Mouse (Mus musculus): ENCODE results near the gene Irgm2.
A peak's percentile ranks its signal among the peaks of the same experiment; 100 is the strongest.
"Not testable (repeated sequence)": the region's sequence is repeated elsewhere in the genome, so short reads cannot be mapped to it uniquely, and the experiment has no call there.

Gene Irgm2

GRCm38 (mm10) chr11:58199229-58200037, at the start of gene Irgm2, which contains the start of gene Igtp:
TSS of gene Irgm2 (plus strand) at chr11:58199618.
TSS of gene Igtp (plus strand) at chr11:58199556.
- peak; percentile 74 for DNase-seq (ENCODE audit: low read depth)

DNA sequence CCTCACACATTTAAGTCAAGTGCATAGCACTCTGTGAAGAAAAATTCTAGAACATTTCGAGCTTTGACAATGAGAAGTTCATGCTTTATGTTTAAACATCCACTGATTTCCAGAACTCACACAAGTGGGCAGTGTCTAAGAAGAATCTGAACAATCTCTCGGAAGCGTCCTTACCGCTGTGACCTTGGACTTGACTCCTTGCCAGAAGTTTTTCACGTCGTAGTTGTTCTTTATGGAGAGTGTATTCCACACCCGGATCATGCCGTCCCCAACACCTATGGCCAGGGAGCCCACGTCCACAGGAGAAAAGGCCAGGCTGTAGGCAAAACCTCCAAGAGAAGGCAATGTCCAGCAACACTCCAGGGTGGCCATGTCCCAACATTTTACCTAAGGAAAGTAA, 44.0 kb upstream of the Irgm2 start:
- no peak for DNase-seq (ENCODE audit: low read depth)

DNA sequence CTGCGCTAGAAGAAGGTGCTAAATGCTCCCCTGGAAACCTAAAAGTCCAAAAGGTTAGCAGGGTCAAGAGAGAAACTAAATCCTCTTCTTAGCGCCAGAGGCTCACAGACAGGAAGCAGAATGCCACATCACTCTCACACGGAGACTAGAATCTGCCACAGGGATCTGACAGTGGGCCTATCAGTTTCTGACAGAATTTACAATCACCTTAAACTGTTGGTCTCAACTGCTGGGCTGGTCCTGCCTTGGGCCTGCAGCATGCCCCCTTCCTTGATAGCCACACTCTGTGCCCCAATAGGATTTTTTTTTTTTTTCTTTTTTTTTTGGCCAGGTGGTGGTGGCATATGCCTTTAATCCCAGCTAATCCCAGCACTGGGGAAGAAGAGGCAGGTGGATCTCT, 42.5 kb upstream of the Irgm2 start:
- DNase-seq (ENCODE audit: low read depth): no peak

GRCm38 (mm10) chr11:58165072-58165471, 34.3 kb upstream of the Irgm2 start:
- peak; percentile 47 for DNase-seq (ENCODE audit: low read depth)

DNA sequence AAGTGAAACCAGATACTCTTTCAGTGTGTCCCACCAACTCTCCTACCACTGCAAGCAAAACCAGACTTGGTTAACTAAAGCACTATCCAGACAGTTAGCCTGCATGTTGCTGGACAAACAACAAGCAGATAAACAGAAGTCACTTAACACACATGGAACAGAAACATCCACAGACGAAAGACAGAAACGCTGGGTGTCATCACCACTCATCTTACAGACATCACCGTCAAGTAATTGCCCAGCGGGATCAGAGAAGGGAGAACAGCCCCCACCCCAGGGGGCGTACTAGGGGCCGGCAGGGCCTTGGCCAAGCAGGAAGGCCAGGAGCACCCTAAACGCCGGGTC, 31.6 kb upstream of the Irgm2 start:
- no peak for DNase-seq (ENCODE audit: low read depth)

- DNase-seq (ENCODE audit: low read depth): peak; percentile 86
Observed at GRCm38 (mm10) chr11:58168167-58168915, 31.1 kb upstream of the Irgm2 start, which contains the start of gene Gemin5. TSS of gene Gemin5 (minus strand) at chr11:58168539.

- DNase-seq (ENCODE audit: low read depth): no peak
Observed at GRCm38 (mm10) chr11:58169666-58170065, 29.8 kb upstream of the Irgm2 start.

- peak; percentile 95 for DNase-seq (ENCODE audit: low read depth)
Observed at GRCm38 (mm10) chr11:58171459-58172091, 27.8 kb upstream of the Irgm2 start, which contains the start of gene Mrpl22. TSS of gene Mrpl22 (plus strand) at chr11:58171661.

- DNase-seq (ENCODE audit: low read depth): peak; percentile 95
Observed at GRCm38 (mm10) chr11:58179563-58179962, 19.9 kb upstream of the Irgm2 start.

DNA sequence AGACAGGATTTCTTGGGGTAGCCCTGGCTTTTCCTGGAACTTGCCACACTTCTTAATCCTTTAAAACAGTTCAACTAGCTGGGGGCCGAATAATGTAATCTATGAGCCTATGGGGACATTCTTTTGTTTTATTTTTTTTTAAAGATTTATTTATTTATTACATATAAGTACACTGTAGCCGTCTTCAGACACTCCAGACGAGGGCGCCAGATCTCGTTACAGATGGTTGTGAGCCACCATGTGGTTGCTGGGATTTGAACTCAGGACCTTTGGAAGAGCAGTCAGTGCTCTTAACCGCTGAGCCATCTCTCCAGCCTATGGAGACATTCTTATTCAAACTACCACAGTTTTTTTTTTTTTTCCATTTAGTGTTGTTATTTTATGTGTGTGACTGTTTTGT, 19.4 kb upstream of the Irgm2 start:
- DNase-seq (ENCODE audit: low read depth): not testable (repeated sequence)

- DNase-seq (ENCODE audit: low read depth): no peak
Observed at GRCm38 (mm10) chr11:58180756-58181155, 18.7 kb upstream of the Irgm2 start.

DNA sequence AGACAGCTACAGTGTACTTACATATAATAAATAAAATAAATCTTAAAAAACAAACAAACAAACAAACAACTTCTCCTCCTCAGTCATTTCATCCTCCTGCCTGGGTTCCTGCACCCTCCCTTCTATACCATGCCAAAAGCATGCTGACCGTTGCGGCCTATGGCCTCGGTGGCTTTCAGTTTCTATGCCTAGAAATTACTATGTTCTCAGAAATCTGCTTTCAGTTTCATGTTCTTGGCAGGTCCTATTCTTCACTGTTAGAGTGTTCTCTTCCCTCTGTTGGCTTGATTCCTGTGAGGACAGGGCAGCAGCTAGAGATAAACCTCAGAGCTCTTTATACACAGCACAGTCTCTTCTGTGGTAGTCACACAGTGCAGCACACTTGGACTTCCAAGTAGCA, 15.8 kb upstream of the Irgm2 start:
- DNase-seq (ENCODE audit: low read depth): no peak

- no peak for DNase-seq (ENCODE audit: low read depth)
Observed at GRCm38 (mm10) chr11:58189675-58190074, 9.7 kb upstream of the Irgm2 start.

DNA sequence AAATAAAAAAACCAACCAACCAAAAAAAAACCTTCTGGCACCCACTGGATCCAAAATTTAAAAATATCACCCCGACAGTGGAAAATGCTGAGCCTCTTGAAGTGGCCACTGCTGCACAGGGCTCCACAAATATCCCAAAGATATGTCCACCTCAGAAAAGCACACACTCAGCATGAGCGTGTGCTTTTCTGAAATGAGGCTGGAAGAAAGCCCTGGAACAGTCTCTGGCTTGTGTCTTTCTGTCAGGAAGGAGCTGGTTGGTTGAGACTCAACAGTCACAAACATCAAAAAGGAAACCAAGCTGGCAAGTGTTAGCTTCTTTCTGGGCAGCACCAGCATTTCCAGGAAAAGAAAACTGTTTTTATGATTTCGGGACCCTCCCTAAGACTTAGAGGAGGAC, 6.1 kb upstream of the Irgm2 start:
- no peak for DNase-seq (ENCODE audit: low read depth)

GRCm38 (mm10) chr11:58193860-58194520, 5.4 kb upstream of the Irgm2 start:
- DNase-seq (ENCODE audit: low read depth): no peak

GRCm38 (mm10) chr11:58198663-58199062, 755 bp upstream of the Irgm2 start:
- DNase-seq (ENCODE audit: low read depth): no peak

- no peak for DNase-seq (ENCODE audit: low read depth)
Observed at GRCm38 (mm10) chr11:58200226-58200625, 808 bp downstream of the Irgm2 start.

DNA sequence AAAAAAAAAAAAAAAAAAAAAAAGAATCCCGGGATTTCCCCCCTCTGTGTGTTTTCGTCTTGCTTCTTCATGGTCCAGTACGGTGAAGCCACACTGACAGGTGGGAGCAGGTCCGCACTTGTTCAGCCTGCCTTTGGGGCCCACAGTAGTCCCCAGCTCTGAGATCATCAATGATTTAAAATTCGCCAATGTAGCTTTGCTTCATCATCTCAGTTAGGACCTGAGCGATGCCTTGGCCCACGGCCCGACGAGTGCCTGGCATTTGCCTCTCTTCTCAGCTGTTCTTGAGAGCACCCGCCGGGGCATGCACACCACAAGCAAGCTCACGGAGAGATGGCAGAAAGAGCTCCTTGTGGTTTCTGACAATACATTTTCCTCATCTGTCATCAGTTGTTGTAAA, 1.6 kb downstream of the Irgm2 start:
- DNase-seq (ENCODE audit: low read depth): no peak

- DNase-seq (ENCODE audit: low read depth): no peak
Observed at GRCm38 (mm10) chr11:58210321-58210886, 11.0 kb downstream of the Irgm2 start.

DNA sequence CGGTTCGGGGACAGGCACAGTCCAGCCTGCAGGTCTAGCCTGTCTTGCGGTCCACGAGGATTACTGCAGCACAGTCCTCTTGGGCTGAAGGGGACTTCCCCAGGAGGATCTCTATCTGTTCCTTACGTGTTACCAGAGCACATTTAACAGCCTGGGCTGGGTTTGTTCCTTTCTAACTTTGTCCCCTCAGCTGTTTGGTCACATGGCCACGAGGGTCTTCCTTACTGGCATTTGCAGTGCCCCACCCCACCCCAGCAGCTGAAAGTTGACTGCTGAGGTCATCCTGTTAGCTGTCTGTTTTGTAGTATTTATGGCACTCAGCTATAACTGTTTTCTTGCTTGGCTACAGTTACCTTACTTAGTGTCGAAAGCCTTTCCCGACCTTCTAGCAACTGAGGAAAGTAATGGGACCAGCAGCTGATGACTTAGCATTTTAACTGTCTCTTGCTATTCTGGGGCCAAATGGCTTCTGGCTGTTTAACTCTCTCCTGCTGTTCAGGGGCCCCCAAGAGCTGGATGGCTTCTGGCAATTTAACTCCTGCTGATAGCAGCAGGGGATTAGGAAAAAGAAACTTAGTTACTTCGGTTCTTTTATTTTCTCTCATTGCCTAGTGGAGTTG, 11.8 kb downstream of the Irgm2 start:
- DNase-seq (ENCODE audit: low read depth): no peak

GRCm38 (mm10) chr11:58211682-58212067, 12.3 kb downstream of the Irgm2 start:
- DNase-seq (ENCODE audit: low read depth): no peak
